Mouse (Mus musculus) cortical plate, adult 2 months (tissue): Measurements from ENCODE around the gene Eipr1. TPM values are rescaled to one million over a fixed set of nuclear protein-coding genes. Genes with fewer than 3 reads are reported as not detected.
A peak's percentile ranks its signal among the peaks of the same experiment; 100 is the strongest.

Experiments
- H3K27ac ChIP-seq: fragments of 200-500 bp; 2 replicates; pipeline ENCODE4 v1.5.1; 2012; ENCODE audit warnings: low read length, control low read depth, inconsistent platforms; ENCODE audit not compliant: insufficient read depth
- H3K4me1 ChIP-seq: fragments of 200-500 bp; 2 replicates; pipeline ENCODE4 v1.6.1; 2011; ENCODE audit warnings: low read length; ENCODE audit not compliant: control insufficient read depth, insufficient read depth
- H3K4me3 ChIP-seq: fragments of 200-500 bp; 2 replicates; pipeline ENCODE4 v1.5.1; 2011; ENCODE audit warnings: mild to moderate bottlenecking, low read length, control low read depth; ENCODE audit not compliant: insufficient read depth
- CTCF ChIP-seq: fragments of 200-500 bp; IDR thresholded peaks from 2 replicates; pipeline ENCODE4 v1.5.1; 2011; ENCODE audit warnings: mild to moderate bottlenecking, control low read depth, low read length; ENCODE audit not compliant: insufficient read depth; ENCODE audit errors: extremely low read depth
- POLR2A ChIP-seq: fragments of 200-500 bp; IDR thresholded peaks from 2 replicates; pipeline ENCODE4 v1.6.1; 2011; ENCODE audit warnings: mild to moderate bottlenecking, low read length, control low read depth; ENCODE audit not compliant: insufficient read depth; ENCODE audit errors: extremely low read depth
- polyA plus RNA-seq: library from polyadenylated mRNA; depleted of rRNA; stranded (reverse); fragments of >200 nt; gene quantifications from 2 replicates; pipeline ENCODE4 v1.2.3, GENCODE M21; 2012

Eipr1 gene
- polyA plus RNA-seq, 1 experiment, result 60.1 TPM

GRCm38 (mm10) chr12:28863260-28863659, 111.7 kb downstream of the Eipr1 start:
- Histone ChIP-seq H3K4me3 (no peak overlapping the region), H3K27ac (no peak overlapping the region), H3K4me1 (peaks cover 19% of the 10 kb centered on the region)
- TF ChIP-seq CTCF (no peak), POLR2A (no peak)

DNA sequence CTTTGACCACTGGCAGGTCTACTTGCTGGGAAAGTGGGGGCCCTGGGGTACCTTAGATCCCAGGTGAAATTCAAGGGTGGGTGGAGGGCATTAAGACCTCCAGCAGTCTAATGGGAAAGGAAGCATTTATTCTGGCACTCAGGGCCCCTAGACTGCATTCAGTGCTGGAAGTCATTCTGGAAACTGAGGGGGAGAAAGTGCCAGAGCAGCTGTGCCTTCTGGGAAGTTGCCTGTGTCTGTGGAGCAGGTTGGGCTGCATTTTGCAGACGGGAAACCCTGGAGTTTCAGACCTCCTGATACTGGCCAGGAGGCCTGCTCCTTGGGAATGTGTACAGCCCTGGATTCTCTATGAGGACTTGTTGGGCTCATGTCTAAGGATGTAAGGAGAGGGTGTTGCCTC, 114.5 kb downstream of the Eipr1 start:
- Histone ChIP-seq H3K4me3 (no peak overlapping the region), H3K4me1 (peaks cover 12% of the 10 kb centered on the region), H3K27ac (no peak overlapping the region)
- TF ChIP-seq POLR2A (no peak), CTCF (no peak)

GRCm38 (mm10) chr12:28868794-28869193, 117.2 kb downstream of the Eipr1 start:
- H3K4me3 ChIP-seq, result no peak overlapping the region
- 0 out of 2 replicates have a peak overlapping the region, but pooled peaks have one; percentile 37 for H3K27ac ChIP-seq
- peaks cover 20% of the 10 kb centered on the region for H3K4me1 ChIP-seq
- TF ChIP-seq CTCF (no peak), POLR2A (no peak)

- Histone ChIP-seq H3K4me3 (no peak overlapping the region), H3K27ac (peak overlapping the region; percentile 81), H3K4me1 (peaks cover 31% of the 10 kb centered on the region)
- TF ChIP-seq POLR2A, result peak; percentile 17; the same call in 1 of the 2 replicates
- TF ChIP-seq CTCF, result no peak
Observed at GRCm38 (mm10) chr12:28872271-28872670, 120.7 kb downstream of the Eipr1 start.

GRCm38 (mm10) chr12:28874781-28875251, 123.2 kb downstream of the Eipr1 start:
- H3K4me3 ChIP-seq, result no peak overlapping the region
- TF ChIP-seq CTCF (no peak), POLR2A (no peak)
- H3K4me1 ChIP-seq, result peaks cover 28% of the 10 kb centered on the region
- H3K27ac ChIP-seq, result no peak overlapping the region

DNA sequence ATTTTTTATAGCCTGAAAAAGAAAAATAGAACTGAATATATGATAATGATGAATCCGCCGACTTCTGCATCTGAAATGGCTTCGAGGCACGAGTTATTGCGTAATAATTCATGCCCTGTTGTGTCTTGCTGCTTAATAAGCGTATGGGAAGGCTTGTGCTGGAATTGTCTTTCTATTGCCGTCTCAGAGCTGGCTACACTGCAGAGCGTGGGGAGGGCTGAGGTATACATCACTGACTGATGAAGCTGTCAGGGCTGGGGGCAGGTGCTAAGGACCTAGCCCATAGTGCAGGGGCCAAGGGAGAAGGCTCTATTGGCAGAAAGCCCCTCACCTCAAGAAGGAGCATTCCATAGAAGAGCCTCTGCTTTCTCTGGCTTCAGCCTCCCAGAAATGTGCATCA, 123.9 kb downstream of the Eipr1 start:
- H3K4me1 ChIP-seq, result peaks cover 28% of the 10 kb centered on the region
- peak overlapping the region; percentile 76 for H3K27ac ChIP-seq
- no peak for TF ChIP-seq POLR2A
- TF ChIP-seq CTCF, result no peak
- no peak overlapping the region for H3K4me3 ChIP-seq

DNA sequence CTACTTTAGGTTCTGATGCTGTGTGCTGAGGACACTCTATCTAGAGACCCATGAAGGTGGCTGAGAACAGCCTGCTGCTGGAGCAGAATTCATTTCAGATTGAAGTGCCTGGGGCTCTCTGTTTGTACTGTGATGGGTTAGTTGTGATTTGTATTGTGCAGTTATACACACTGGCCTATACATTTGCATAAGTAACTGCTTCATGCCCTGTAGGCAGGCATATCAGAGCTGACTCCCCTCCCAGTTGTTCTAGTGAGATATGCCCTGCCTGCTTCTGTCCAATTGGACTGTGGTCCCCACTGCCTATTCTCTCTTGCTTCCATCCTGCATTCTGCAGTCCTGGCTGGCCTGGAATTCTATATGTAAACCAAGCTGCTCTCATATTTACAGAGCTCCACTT, 128.9 kb downstream of the Eipr1 start:
- TF ChIP-seq POLR2A, result no peak
- TF ChIP-seq CTCF, result no peak
- Histone ChIP-seq H3K4me3 (no peak overlapping the region), H3K27ac (no peak overlapping the region), H3K4me1 (peaks cover 4% of the 10 kb centered on the region; the same call in 1 of the 2 replicates)

GRCm38 (mm10) chr12:28887712-28888111, 136.1 kb downstream of the Eipr1 start:
- TF ChIP-seq POLR2A (no peak), CTCF (peak; percentile 37; the same call in 1 of the 2 replicates)
- Histone ChIP-seq H3K27ac (no peak overlapping the region), H3K4me3 (no peak overlapping the region), H3K4me1 (peaks cover 12% of the 10 kb centered on the region)

DNA sequence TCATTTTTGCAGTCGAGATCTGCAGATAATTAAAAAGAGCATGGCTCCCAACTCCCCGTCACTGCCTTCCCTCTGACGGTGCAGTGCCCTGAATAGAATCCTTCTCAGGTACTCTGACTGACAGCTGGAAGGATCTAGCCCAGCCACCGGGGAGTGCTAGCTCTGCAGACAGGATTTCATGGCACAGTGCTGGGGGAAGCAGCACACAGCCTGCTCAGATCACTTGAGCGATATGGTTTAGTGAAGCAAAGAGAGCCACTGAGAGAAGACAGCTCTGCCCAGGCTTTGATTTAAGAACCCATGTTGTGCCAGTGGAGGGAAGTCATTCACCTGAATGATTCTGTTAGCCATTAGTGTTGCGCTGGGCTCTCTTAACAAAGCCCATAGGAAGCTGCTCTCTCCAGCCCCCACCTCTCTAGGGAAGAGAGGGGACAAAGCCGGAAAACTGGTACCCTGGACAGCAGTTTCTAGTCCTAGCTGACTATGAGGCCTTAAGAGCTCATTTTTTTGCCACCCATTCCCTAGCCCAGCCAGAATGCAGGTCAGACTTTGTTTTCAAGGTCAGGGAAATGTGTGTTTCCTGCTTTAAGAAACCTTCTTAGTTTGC, 137.6 kb downstream of the Eipr1 start:
- TF ChIP-seq POLR2A (no peak), CTCF (no peak)
- Histone ChIP-seq H3K4me3 (no peak overlapping the region), H3K27ac (no peak overlapping the region), H3K4me1 (peaks cover 12% of the 10 kb centered on the region)

DNA sequence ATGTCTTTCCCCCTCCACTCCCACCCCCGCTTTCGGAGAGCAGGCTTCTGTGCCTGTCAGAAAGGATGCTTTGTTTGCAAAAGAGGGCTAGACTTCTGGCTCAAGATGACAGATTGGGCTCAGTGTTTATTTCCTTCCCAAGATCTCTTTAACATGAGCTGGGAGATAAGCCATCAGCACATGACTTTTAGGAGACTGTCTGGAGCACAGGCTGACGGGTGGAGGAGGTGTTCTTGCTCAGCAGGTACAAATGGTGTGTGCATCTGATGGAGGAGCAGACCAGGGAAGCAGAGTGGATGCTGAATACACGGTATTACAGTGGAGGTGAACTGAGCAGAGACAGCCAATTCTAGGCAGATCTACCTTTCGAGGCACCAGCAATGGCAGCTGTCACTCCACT, 139.9 kb downstream of the Eipr1 start:
- no peak overlapping the region for H3K4me3 ChIP-seq
- TF ChIP-seq CTCF (no peak), POLR2A (no peak)
- H3K4me1 ChIP-seq, result peaks cover 12% of the 10 kb centered on the region
- H3K27ac ChIP-seq, result no peak overlapping the region; the same call in 1 of the 2 replicates

DNA sequence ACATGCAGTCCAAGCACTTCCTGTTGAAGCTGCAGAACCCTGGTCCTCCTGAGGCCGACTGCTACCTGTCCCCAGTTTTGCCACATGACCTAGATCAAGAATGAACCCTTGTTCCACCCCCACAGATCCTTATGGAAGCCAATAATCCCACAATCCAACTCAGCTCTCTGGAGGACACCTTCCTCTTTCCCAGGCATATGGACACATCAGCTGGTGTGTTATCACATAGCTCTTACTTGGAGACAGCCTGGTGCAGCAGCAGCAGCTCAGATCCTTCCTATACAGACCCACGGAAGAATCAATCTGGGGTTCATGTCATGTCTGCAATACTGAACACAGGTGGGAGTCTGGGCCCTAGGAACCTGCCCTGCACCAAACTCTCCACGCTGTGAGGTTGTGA, 145.0 kb downstream of the Eipr1 start:
- no peak for TF ChIP-seq CTCF
- TF ChIP-seq POLR2A, result no peak
- Histone ChIP-seq H3K27ac (0 out of 2 replicates have a peak overlapping the region, but pooled peaks have one; percentile 4), H3K4me3 (no peak overlapping the region), H3K4me1 (peaks cover 3% of the 10 kb centered on the region)
